Mouse (Mus musculus) thymus, postnatal 14 days (tissue): ENCODE data around the gene Gsk3a.
"Not testable (repeated sequence)": the region's sequence is repeated elsewhere in the genome, so short reads cannot be mapped to it uniquely, and the experiment has no call there.

Source experiments
- DNase-seq: peaks from one replicate; pipeline ENCODE4 v3.0.0; 2021

The Gsk3a gene

GRCm38 (mm10) chr7:25272445-25273258, 35.0 kb upstream of the Gsk3a start:
- DNase-seq, result no peak

DNA sequence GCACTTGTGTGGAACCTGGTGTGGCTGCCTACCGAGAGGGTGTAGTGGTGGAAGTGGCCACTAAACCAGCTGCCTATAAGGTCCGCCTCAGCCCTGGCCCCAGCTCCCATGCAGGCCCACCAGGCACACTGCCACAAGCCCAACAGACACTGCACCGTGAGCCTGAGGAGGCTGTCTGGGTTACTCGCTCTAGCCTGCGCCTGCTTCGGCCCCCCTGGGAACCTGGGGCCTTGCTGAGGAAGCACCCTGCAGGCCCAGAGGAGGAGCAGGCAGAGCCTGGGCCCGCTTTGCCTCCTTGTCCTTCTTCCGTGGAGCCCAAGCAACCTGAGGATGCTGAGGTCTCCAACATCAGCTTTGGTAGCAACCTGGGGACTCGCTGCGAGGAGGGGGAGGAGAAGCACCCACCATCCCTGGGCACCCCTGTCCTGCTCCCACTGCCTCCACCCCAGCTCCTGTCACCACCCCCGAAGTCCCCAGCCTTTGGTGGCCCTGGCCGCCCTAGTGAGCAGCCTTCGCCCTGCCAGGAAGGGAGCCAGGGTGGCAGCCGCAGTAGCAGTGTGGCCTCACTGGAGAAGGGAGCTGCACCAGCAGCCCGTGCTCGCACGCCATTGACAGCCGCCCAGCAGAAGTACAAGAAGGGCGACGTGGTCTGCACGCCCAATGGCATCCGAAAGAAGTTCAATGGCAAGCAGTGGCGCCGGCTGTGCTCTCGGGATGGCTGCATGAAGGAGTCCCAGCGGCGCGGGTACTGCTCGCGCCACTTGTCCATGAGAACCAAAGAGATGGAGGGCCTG, 34.2 kb upstream of the Gsk3a start:
- DNase-seq, result no peak

DNA sequence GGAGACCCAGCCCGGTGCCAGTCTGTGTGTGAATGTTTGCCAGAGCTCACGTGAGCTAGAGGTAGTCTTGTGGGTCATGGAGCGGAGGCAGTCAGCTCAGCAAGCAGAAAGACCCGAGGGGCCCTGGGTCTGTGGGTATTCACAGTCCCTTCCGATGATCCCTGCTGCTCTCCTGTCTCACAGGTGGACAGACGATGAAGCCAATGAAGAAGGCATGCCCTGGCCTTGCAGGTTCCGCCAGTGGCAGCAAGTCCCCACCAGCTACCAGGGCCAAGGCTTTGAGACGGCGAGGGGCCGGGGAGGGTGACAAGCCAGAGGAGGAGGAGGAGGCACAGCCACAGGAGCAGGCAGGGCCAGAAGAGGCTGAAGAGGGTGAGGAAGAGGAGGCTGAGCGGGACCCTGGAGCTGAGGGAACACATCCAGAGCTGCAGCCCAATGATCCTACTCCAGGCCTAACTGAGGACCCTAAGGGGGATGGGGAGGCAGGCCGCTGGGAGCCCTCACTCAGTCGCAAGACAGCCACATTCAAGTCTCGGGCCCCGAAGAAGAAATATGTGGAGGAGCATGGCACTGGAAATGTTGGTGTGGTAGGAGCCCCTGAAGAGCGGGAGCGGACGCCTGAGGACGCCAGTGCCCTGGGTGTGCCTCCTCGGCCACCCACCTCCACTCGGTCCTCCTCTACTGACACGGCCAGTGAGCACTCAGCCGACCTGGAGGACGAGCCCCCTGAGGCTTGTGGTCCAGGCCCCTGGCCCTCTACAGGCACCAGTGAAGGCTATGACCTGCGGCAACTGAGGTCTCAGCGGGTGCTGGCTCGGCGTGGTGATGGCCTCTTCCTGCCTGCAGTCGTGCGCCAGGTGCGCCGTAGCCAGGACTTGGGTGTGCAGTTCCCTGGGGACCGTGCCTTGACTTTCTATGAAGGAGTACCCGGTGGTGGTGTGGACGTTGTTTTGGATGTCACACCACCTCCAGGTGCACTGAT, 33.3 kb upstream of the Gsk3a start:
- no peak for DNase-seq

- DNase-seq, result peak; percentile 55
These were observed 32.1 kb upstream of the Gsk3a start for GRCm38 (mm10) chr7:25269545-25270271.

- peak; percentile 46 for DNase-seq
These were observed 31.4 kb upstream of the Gsk3a start for GRCm38 (mm10) chr7:25269029-25269428.

DNA sequence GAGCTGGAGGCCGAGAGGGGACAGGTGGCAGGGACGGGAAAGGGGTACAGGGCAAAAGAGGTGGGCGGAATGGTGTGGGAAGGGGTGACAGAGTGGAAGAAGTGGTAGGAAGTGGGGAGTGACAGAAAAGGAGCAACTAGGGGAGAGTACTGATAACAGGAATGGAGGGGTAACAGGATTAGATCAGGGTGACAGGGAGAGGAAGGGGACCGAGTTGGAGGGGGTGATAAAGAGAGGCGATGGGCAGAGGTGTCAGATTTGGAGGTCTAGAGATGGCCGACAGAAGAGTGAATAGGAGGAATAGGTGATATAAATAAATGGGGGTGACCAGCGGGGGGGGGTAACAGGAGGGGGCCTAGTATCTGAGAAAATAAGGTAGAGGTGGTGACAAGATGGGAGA, 30.9 kb upstream of the Gsk3a start:
- no peak for DNase-seq

GRCm38 (mm10) chr7:25267751-25268463, 30.3 kb upstream of the Gsk3a start:
- DNase-seq, result peak; percentile 99

DNA sequence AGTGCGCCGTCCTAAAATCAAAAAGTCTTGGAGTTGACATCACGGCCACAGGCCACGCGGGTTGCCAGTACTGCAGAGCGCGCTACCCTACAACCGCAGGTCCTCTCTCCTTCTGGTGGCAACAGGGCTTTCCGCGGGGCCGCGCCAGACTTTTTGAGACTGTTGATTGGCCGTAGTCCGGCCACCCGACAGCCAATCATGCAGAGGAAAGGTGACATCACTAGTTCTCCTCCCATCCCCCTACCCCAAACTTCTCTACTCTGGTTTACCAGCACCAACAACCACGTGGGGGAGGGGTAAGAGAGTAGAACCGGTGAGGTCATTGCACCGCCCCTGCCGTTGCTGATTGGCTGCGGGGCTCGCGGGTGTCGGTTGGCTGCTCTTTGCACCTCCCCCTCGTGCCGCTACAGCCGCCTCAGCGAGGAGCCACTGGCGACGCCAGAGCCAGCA, 29.7 kb upstream of the Gsk3a start, which contains the start of gene Cic:
TSS of gene Cic (plus strand) at position 404 of the 450 bp plus-strand sequence.
- DNase-seq, result peak; percentile 99

GRCm38 (mm10) chr7:25266180-25266962, 28.7 kb upstream of the Gsk3a start:
- no peak for DNase-seq

DNA sequence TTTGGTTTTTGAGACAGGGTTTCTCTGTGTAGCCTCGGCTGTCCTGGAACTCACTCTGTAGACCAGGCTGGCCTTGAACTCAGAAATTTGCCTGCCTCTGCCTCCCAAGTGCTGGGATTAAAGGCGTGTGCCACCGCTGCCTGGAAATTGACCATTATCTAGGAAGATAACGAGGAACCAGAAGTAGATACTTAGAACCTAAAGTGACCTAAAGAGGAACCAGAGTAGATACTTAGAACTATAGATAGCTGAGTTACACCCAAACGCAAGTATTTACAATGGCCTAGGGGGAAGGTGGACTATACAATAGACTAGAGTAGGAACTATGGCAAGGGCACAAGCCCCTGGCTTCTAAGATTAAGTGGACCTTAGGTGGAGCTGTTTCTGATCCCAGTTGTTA, 28.1 kb upstream of the Gsk3a start:
- not testable (repeated sequence) for DNase-seq

GRCm38 (mm10) chr7:25263968-25264870, 26.6 kb upstream of the Gsk3a start:
- DNase-seq, result no peak

DNA sequence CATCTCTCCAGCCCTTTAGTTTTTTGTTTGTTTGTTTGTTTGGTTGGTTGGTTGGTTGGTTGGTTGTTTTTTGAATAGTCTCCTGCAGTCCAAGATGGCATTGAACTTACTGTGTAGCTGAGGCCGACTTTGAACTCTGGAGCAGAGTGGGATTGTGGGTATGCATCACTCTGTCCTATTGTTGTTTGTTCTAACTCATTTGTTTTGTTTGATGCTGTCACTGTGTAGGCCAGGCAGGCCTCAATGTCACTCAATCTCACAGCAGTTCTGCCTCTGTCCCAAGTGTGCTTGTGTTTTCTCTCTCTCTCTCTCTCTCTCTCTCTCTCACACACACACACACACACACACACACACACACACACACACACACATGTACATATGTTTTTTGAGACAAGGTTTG, 24.2 kb upstream of the Gsk3a start:
- no peak for DNase-seq

DNA sequence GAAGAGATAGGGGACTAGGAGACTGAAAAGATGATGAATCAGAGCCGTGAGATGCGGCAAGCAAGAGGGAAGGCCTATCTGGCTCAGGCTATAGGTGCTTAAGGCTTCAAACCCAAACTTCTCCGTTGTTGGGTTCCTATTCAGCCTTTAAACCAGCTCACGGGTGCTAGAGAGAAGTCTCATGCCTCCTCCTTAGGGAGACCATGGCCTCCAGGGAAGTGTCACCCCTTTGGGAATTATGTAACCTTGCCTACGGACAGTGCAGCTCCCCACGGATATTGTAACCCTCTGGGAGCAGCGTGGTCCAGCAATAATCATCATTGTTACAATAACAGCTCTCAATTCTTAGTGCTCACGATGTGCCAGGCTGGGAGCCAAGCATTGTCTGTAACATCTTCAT, 14.2 kb upstream of the Gsk3a start:
- no peak for DNase-seq

GRCm38 (mm10) chr7:25251071-25251791, 13.6 kb upstream of the Gsk3a start:
- peak; percentile 61 for DNase-seq

DNA sequence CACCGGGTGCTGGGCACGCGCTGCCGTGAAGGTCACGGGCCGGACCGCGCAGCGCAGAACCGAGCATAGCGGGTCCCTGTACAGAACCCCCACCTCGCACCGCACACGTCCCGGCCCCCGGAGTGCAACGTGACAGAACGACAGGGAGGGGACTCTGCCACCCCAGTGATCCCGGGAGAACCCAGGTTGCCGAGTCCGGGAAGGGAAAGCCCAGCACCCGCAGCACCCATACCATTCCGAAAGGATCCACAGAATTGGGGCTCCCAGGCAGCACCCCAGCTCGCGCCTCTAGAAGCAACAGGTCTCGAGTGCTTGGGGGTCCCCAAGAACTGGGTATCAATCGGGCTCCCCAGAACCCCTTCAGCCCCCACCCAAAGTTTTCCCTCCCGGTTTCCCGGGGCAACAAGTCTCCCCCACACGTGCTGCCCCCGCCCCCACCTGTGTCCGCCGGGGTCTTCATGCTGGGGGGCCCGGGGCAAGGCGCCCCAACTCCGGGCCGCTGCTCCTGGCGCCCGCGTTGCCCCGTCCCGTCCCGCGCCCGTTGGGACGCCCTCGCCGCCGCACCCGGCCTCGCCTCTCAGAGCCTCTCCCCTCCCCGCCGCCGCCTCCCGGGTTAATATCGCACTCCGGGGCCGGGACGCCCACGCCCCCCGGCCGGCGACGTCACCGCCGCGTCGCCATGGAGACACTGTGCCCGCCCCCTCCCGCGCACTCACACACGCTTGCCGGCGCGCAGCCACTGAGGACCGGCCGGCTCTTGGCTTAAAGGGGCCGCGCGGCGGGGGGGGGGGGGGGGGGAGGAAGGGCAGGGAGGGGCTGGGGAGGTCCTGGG, 12.7 kb upstream of the Gsk3a start, which contains the start of gene Erf:
TSS of gene Erf (minus strand) at position 621 of the 832 bp plus-strand sequence.
- DNase-seq, result peak; percentile 96

GRCm38 (mm10) chr7:25249314-25250140, 11.9 kb upstream of the Gsk3a start:
- DNase-seq, result peak; percentile 87
